Mouse (Mus musculus): ENCODE measurements at regions not wholly inside any gene's neighbourhood (a gene's known extent, or its start where the extent isn't known, plus 50 kb on each side); places are given as distances from the start of the nearest gene placed in this dataset.
A peak's percentile ranks its signal among the peaks of the same experiment; 100 is the strongest.

DNA sequence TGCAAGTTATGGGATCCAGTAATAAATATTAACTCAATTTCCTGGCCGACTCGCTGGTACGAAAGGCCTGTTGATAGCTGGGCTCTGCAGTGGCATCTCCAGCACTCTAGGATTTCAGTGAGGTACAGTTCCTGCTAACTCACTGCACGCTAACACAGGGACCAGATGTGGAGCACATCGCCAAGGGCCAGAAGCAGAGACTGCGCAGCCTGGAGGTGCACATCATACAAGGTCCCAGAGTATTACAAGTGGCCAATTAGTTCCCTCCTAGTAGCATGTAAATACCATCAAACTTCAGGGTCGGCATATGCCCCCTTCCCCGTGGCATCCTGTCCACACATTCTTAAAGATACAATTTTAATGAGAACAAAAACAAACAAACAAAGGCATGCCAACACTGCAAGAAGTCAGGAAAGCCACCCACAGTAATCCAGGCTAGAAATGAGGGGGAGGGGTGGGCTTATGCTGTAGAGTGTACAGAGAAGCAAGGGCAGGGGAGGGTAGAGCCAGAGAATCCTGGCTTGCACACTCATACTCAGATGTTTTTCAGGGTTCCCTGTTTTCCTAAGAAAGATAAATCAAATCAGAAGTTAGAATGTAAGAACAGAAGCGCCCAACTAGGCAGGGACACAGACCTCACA, 419.9 kb upstream of the Mctp2 start:
- ATAC-seq (replicated peaks; ENCODE audit: insufficient number of reproducible peaks, low FRiP score, low TSS enrichment, low read depth): no peak; the same call in 1 of the 2 replicates
- H3K27me3 ChIP-seq (ENCODE audit: control insufficient read depth, insufficient read depth, low read length): no peaks in the 10 kb centered on the region
- peak; percentile 57 for DNase-seq (ENCODE audit: low spot score)
- H3K36me3 ChIP-seq (replicated peaks; ENCODE audit: control insufficient read depth, insufficient read depth, low read depth, low read length): no peaks in the 10 kb centered on the region
- H3K4me2 ChIP-seq (ENCODE audit: low read depth, low read length): no peak overlapping the region
- 40% methylated on average over 9 of the region's 9 CpGs for WGBS
- no peak overlapping the region for H3K9ac ChIP-seq (replicated peaks; ENCODE audit: low read length)
- no peaks in the 10 kb centered on the region for H3K9me3 ChIP-seq (replicated peaks; ENCODE audit: control insufficient read depth, low read length)
- no peak overlapping the region for H3K27ac ChIP-seq (replicated peaks; ENCODE audit: low read depth, low read length)
- H3K4me3 ChIP-seq (ENCODE audit: low read depth, low read length): no peak overlapping the region
- H3K4me1 ChIP-seq (ENCODE audit: control insufficient read depth, insufficient read depth, low read length): no peaks in the 10 kb centered on the region

DNA sequence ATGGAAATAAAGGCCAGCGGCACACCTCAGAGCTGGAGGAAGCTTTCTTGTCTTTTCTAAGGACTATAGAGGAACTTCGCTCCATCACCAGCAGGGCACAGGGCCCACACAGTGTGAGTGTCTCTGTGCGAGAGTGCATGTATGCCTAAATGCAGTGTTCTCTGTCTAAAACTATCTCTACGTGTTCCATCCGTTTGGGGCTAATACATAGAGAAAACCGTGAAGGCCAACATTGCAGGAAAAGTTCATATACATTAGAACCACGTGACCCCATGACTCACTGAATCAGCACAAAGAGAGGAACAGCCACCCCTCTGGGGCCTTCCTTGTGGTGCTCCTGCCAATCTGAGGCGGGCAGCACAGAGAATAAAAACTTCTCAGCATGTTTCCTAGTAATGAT, 431.4 kb upstream of the Mctp2 start:
- H3K4me2 ChIP-seq (ENCODE audit: low read depth, low read length): no peak overlapping the region
- no peak overlapping the region for H3K4me3 ChIP-seq (ENCODE audit: low read depth, low read length)
- no peaks in the 10 kb centered on the region for H3K4me1 ChIP-seq (ENCODE audit: control insufficient read depth, insufficient read depth, low read length)
- no peak; the same call in 1 of the 2 replicates for ATAC-seq (replicated peaks; ENCODE audit: insufficient number of reproducible peaks, low FRiP score, low TSS enrichment, low read depth)
- H3K27ac ChIP-seq (replicated peaks; ENCODE audit: low read depth, low read length): no peak overlapping the region
- no peak for DNase-seq (ENCODE audit: low spot score)
- 73% methylated on average over 8 of the region's 8 CpGs for WGBS
- H3K36me3 ChIP-seq (replicated peaks; ENCODE audit: control insufficient read depth, insufficient read depth, low read depth, low read length): no peaks in the 10 kb centered on the region
- no peaks in the 10 kb centered on the region for H3K9me3 ChIP-seq (replicated peaks; ENCODE audit: control insufficient read depth, low read length)
- no peak overlapping the region for H3K9ac ChIP-seq (replicated peaks; ENCODE audit: low read length)
- H3K27me3 ChIP-seq (ENCODE audit: control insufficient read depth, insufficient read depth, low read length): no peaks in the 10 kb centered on the region

DNA sequence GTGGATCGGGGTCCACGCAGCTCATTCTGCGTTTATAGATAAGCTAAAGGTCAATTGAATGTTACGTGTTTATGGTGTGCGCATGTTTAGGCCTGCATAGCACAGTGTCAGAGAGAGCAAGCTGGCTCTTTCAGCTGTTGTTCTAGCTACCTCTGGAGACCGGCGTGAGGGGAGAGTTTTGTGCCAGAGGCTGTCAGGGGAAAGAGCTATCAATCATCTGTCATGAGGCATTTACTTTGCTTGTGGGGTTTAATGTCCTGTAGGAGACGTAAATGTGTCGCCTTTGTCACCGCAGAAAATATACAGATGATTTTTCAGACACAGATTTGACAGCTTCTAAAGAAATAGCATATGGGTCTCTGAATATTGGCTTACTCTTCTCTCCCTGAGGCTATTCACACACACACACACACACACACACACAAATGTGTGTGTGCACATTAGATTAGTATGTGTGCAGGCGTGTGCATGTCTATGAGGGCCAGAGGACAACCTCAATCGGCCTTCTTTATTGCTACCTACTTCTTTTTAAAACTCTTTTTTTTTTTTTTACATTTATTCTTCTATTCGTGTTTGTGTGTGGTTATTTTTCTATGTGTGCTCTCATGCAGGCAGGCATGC, 432.0 kb upstream of the Mctp2 start:
- no peak overlapping the region for H3K27ac ChIP-seq (replicated peaks; ENCODE audit: low read depth, low read length)
- no peaks in the 10 kb centered on the region for H3K9me3 ChIP-seq (replicated peaks; ENCODE audit: control insufficient read depth, low read length)
- H3K4me3 ChIP-seq (ENCODE audit: low read depth, low read length): no peak overlapping the region
- no peak overlapping the region for H3K4me2 ChIP-seq (ENCODE audit: low read depth, low read length)
- WGBS: 62% methylated on average over 13 of the region's 13 CpGs
- no peak overlapping the region for H3K9ac ChIP-seq (replicated peaks; ENCODE audit: low read length)
- no peaks in the 10 kb centered on the region for H3K27me3 ChIP-seq (ENCODE audit: control insufficient read depth, insufficient read depth, low read length)
- ATAC-seq (replicated peaks; ENCODE audit: insufficient number of reproducible peaks, low FRiP score, low TSS enrichment, low read depth) (no peak), DNase-seq (ENCODE audit: low spot score) (no peak)
- no peaks in the 10 kb centered on the region for H3K36me3 ChIP-seq (replicated peaks; ENCODE audit: control insufficient read depth, insufficient read depth, low read depth, low read length)
- H3K4me1 ChIP-seq (ENCODE audit: control insufficient read depth, insufficient read depth, low read length): no peaks in the 10 kb centered on the region

- no peak for ATAC-seq (replicated peaks; ENCODE audit: insufficient number of reproducible peaks, low FRiP score, low TSS enrichment, low read depth)
- H3K4me2 ChIP-seq (ENCODE audit: low read depth, low read length): no peak overlapping the region
- no peak overlapping the region for H3K27ac ChIP-seq (replicated peaks; ENCODE audit: low read depth, low read length)
- H3K27me3 ChIP-seq (ENCODE audit: control insufficient read depth, insufficient read depth, low read length): no peaks in the 10 kb centered on the region
- H3K9me3 ChIP-seq (replicated peaks; ENCODE audit: control insufficient read depth, low read length): no peaks in the 10 kb centered on the region
- no peaks in the 10 kb centered on the region for H3K36me3 ChIP-seq (replicated peaks; ENCODE audit: control insufficient read depth, insufficient read depth, low read depth, low read length)
- no peak overlapping the region for H3K9ac ChIP-seq (replicated peaks; ENCODE audit: low read length)
- H3K4me1 ChIP-seq (ENCODE audit: control insufficient read depth, insufficient read depth, low read length): no peaks in the 10 kb centered on the region
- no peak overlapping the region for H3K4me3 ChIP-seq (ENCODE audit: low read depth, low read length)
- 69% methylated on average over 2 of the region's 2 CpGs for WGBS
- no peak for DNase-seq (ENCODE audit: low spot score)
Measured at GRCm38 (mm10) chr7:72742376-72742775, 436.0 kb upstream of the Mctp2 start.

DNA sequence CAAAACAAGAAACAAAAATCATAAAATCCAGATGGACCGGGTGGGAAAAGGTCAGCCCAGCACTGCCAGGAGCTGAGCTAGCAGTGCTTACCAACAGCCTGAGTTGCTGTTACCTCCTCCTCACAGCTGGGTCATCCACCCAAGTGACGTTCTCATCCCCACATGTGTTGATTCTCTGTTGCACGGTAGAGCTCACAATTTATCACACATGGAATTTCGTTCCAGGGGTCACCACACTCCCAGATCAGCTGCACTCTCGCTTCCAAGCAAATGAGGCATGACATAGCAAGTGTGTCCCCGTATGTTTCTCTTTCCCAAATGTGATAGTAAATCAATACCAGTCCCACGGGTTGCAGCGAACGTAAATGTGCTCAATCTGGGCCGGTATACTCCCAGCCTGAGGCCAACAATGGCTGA, 445.1 kb upstream of the Mctp2 start:
- no peak overlapping the region for H3K4me2 ChIP-seq (ENCODE audit: low read depth, low read length)
- H3K27ac ChIP-seq (replicated peaks; ENCODE audit: low read depth, low read length): no peak overlapping the region
- no peaks in the 10 kb centered on the region for H3K9me3 ChIP-seq (replicated peaks; ENCODE audit: control insufficient read depth, low read length)
- WGBS: 32% methylated on average over 10 of the region's 10 CpGs
- H3K36me3 ChIP-seq (replicated peaks; ENCODE audit: control insufficient read depth, insufficient read depth, low read depth, low read length): no peaks in the 10 kb centered on the region
- ATAC-seq (replicated peaks; ENCODE audit: insufficient number of reproducible peaks, low FRiP score, low TSS enrichment, low read depth) (no peak; the same call in 1 of the 2 replicates), DNase-seq (ENCODE audit: low spot score) (peak; percentile 63)
- H3K27me3 ChIP-seq (ENCODE audit: control insufficient read depth, insufficient read depth, low read length): no peaks in the 10 kb centered on the region
- no peak overlapping the region for H3K9ac ChIP-seq (replicated peaks; ENCODE audit: low read length)
- H3K4me3 ChIP-seq (ENCODE audit: low read depth, low read length): no peak overlapping the region
- no peaks in the 10 kb centered on the region; the same call in 1 of the 2 replicates for H3K4me1 ChIP-seq (ENCODE audit: control insufficient read depth, insufficient read depth, low read length)

GRCm38 (mm10) chr7:72753053-72753559, 446.7 kb upstream of the Mctp2 start:
- no peak for ATAC-seq (replicated peaks; ENCODE audit: insufficient number of reproducible peaks, low FRiP score, low TSS enrichment, low read depth)
- no peaks in the 10 kb centered on the region for H3K36me3 ChIP-seq (replicated peaks; ENCODE audit: control insufficient read depth, insufficient read depth, low read depth, low read length)
- 49% methylated on average over 3 of the region's 3 CpGs for WGBS

DNA sequence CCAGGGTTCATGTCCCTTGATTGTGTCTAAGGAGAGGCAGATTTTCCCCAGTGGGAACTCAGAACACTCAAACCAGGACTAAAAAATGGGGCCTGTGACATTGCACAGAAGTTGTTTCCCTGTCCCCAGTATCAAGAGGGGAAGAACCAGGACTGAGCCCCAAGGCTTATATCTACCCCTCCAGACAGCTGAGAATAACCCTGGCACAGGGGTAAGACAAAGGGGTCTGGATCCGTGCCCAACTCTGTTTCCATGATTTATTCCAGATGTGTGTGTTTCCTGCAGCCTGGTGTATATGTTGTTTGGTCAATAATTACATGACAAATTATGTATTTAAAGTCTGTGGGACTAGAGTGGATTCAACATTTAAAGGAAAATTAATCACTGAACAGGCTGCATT, 456.3 kb upstream of the Mctp2 start:
- 22% methylated on average over 1 of the region's 1 CpGs for WGBS
- H3K27ac ChIP-seq (replicated peaks; ENCODE audit: low read depth, low read length): no peak overlapping the region
- ATAC-seq (replicated peaks; ENCODE audit: insufficient number of reproducible peaks, low FRiP score, low TSS enrichment, low read depth) (0 out of 2 replicates have a peak, but pooled peaks have one; percentile 56), DNase-seq (ENCODE audit: low spot score) (peak; percentile 71)
- H3K27me3 ChIP-seq (ENCODE audit: control insufficient read depth, insufficient read depth, low read length): no peaks in the 10 kb centered on the region
- H3K9ac ChIP-seq (replicated peaks; ENCODE audit: low read length): no peak overlapping the region
- H3K4me2 ChIP-seq (ENCODE audit: low read depth, low read length): no peak overlapping the region
- H3K36me3 ChIP-seq (replicated peaks; ENCODE audit: control insufficient read depth, insufficient read depth, low read depth, low read length): no peaks in the 10 kb centered on the region
- H3K4me1 ChIP-seq (ENCODE audit: control insufficient read depth, insufficient read depth, low read length): no peaks in the 10 kb centered on the region
- no peak overlapping the region for H3K4me3 ChIP-seq (ENCODE audit: low read depth, low read length)
- no peaks in the 10 kb centered on the region for H3K9me3 ChIP-seq (replicated peaks; ENCODE audit: control insufficient read depth, low read length)

More at GRCm38 (mm10) chr7:72753053-72753559, 446.7 kb upstream of the Mctp2 start:
- Histone ChIP-seq H3K4me3 (ENCODE audit: low read depth, low read length) (no peak overlapping the region), H3K9ac (replicated peaks; ENCODE audit: low read length) (no peak overlapping the region), H3K27me3 (ENCODE audit: control insufficient read depth, insufficient read depth, low read length) (no peaks in the 10 kb centered on the region), H3K4me1 (ENCODE audit: control insufficient read depth, insufficient read depth, low read length) (no peaks in the 10 kb centered on the region; the same call in 1 of the 2 replicates), H3K4me2 (ENCODE audit: low read depth, low read length) (no peak overlapping the region), H3K27ac (replicated peaks; ENCODE audit: low read depth, low read length) (no peak overlapping the region), H3K9me3 (replicated peaks; ENCODE audit: control insufficient read depth, low read length) (no peaks in the 10 kb centered on the region)
- no peak for DNase-seq (ENCODE audit: low spot score)

GRCm38 (mm10) chr7:72768705-72769104, 462.3 kb upstream of the Mctp2 start:
- H3K9me3 ChIP-seq (replicated peaks; ENCODE audit: control insufficient read depth, low read length): no peaks in the 10 kb centered on the region
- H3K36me3 ChIP-seq (replicated peaks; ENCODE audit: control insufficient read depth, insufficient read depth, low read depth, low read length): no peaks in the 10 kb centered on the region
- no peak overlapping the region for H3K9ac ChIP-seq (replicated peaks; ENCODE audit: low read length)
- no peak for DNase-seq (ENCODE audit: low spot score)
- H3K27ac ChIP-seq (replicated peaks; ENCODE audit: low read depth, low read length): no peak overlapping the region
- no peaks in the 10 kb centered on the region for H3K27me3 ChIP-seq (ENCODE audit: control insufficient read depth, insufficient read depth, low read length)
- 81% methylated on average over 4 of the region's 4 CpGs for WGBS
- ATAC-seq (replicated peaks; ENCODE audit: insufficient number of reproducible peaks, low FRiP score, low TSS enrichment, low read depth): no peak
- no peak overlapping the region for H3K4me3 ChIP-seq (ENCODE audit: low read depth, low read length)
- no peak overlapping the region for H3K4me2 ChIP-seq (ENCODE audit: low read depth, low read length)
- no peaks in the 10 kb centered on the region for H3K4me1 ChIP-seq (ENCODE audit: control insufficient read depth, insufficient read depth, low read length)

Data from embryonic facial prominence, embryonic 11.5 days (tissue).